Mouse (Mus musculus) small intestine, adult 2 months (tissue): ENCODE data around the gene Rab3gap1.

ENCODE experiments used
- CTCF ChIP-seq: fragments of 200-500 bp; IDR thresholded peaks from 2 replicates; pipeline ENCODE4 v1.5.1; 2012; ENCODE audit warnings: low read depth, mild to moderate bottlenecking, control low read depth, inconsistent platforms, low read length, moderate library complexity, mixed read lengths; ENCODE audit not compliant: insufficient replicate concordance, insufficient read length; ENCODE audit errors: extremely low read depth
- POLR2A ChIP-seq: fragments of 200-500 bp; IDR thresholded peaks from 2 replicates; pipeline ENCODE4 v1.6.1; 2012; ENCODE audit warnings: low read depth, mild to moderate bottlenecking, control low read depth, inconsistent platforms, low read length, moderate library complexity

GRCm38 (mm10) chr1:127899401-127899800 is 30.8 kb downstream of the Rab3gap1 start:
- TF ChIP-seq CTCF (no peak), POLR2A (no peak)
